Mouse (Mus musculus) NIH3T3 (cell line): Measurements from ENCODE around the gene Tead1.

Experiments
- DNase-seq: peaks from one replicate; pipeline ENCODE4 v3.0.0-alpha.2; 2012; ENCODE audit warnings: low read depth

Tead1 gene

DNA sequence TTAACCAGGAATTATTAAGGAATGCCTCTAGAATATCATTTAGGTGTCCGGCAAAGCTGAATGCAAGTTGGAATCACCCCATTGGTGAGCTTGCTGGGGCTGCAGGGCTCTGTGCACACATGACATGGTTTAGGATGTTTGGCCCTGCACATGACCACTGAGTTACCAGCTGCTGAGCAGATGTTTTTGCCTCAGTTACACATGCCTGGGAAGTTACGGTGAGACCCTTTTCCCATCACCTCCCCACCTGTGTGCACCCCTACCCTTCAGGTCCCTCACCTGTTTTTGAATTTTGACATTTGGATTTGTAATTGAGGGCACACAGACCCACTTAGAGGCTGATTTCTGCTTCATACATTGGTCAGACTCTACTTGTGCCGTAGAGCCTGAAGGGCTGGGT is 6.9 kb downstream of the Tead1 start:
- no peak for DNase-seq

DNA sequence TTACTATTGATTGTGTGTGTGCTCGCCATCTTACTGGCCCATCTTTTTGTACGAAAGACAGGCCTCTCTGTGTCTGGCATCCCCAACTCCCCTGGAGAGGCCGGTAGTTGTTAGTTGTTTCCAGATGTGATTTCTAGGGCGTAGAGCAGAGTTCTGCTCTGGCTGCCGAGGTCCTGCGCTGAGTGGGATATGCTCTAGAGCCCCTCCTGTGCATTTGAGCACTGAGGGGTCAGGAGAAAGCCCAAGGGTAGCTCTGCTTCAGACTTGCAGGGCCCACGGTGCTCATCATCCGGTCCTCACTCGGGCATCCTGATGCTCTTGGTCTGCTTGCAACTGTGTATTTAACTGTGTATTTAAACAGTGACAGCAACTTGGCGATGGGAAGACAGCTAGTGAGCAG is 7.5 kb downstream of the Tead1 start:
- no peak for DNase-seq

DNA sequence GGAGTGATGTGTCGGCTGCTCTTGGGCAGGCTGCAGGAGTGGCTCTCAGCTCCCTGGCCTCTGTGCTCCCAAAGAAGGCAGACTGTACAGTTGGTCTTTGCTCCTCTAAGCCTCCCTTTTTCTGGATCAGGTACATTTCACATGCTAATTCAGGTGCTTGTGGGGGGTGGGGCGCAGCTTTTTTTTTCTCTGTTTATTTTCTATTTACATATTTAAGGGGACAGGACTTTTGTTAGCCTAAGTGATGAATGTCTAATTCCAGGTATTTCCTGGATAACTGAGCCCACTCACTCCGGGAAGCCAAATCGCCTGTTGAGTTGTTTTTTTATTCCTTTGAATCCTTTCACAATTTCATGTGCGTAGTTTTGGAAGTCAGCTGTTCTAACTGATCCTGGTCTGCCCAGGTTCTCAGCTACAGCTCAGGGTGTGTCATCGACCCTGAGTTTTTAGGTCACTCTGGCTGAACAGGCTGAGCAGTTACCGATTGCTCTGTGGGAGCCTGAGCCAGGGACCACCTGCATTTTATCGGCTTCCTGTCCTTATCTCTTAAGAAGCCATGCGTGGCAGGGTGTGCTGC is 9.4 kb downstream of the Tead1 start:
- DNase-seq: no peak

DNA sequence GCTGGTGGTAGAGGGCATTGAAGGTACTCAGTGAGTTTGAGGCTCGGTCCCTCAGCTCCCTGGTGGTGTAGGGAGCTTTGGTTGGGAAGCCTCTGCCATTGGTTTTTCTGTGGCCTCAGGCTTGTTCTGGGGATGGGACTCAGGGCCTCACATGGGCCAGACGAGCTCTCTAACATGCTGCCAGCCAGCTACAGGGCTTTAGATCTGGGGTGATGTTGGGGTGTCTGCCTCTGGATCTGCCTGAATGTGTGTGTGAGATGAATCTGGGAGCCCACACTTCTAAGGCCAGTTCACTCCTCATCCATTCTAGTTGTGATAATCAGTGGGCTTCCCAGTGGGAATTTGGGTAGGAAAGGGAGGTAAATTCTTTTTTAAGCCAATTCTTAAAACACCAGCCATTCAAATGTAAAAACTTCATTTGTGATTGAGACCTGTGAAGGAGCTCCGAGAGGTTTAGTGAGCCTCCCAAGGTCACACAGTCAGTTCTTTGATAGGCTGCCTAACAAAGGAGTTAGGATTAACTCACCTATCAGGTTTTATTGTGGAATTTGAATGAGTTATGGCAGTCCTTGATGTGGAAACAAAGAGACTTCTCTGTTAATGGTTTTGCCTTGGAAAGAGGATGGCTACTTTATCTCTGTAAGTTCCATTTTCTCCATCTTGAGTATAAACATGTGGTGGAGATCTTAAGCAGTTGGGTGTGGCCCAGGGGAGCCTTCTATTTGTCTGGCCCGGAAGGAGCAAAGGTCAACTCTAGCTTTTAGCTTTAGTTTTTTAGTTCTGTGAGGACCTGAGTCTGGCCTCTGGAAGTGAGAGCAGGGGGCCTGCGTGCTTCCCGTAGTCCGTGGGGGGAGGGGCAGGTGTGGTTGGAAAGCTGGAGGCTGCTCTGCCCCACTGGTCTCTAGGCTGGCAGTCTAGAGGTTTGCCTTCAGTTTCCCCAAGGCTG is 12.0 kb downstream of the Tead1 start:
- DNase-seq: no peak

DNA sequence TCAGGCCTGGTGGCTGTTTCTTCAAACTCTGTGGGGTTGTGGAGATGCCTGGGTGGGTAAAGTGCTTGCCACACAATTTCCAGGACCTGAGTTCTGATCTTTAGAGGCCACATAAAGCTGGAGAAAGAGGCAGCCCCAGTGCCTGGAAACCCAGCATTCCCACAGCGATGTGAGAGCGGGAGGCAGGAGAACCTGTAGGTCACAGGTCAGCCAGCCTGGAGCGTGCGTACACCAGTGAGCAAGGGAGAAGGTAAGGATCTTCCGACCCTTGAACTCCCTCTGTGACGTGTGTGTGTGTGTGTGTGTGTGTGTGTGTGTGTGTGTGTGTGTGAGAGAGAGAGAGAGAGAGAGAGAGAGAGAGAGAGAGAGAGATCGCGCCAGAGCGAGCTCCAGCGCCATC is 14.4 kb downstream of the Tead1 start:
- no peak for DNase-seq

DNA sequence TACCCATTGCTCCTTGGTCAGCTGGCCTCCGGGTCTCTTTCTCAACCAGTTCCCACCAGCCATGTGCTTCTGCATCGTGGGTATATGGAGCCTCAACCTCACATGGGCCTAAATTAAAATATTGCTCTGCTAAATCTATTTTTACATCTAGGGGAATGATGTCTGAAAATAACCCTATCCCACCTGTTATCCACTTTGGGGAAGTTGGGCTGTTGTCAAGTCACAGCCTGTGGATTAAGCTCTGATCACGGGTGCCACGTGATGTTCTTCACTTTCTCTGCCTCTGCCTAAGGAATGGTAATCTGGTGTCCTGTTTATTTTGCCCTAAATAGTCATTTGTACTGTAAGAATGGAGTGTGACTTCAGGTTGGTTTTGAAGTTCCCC is 17.7 kb downstream of the Tead1 start:
- DNase-seq: no peak

DNA sequence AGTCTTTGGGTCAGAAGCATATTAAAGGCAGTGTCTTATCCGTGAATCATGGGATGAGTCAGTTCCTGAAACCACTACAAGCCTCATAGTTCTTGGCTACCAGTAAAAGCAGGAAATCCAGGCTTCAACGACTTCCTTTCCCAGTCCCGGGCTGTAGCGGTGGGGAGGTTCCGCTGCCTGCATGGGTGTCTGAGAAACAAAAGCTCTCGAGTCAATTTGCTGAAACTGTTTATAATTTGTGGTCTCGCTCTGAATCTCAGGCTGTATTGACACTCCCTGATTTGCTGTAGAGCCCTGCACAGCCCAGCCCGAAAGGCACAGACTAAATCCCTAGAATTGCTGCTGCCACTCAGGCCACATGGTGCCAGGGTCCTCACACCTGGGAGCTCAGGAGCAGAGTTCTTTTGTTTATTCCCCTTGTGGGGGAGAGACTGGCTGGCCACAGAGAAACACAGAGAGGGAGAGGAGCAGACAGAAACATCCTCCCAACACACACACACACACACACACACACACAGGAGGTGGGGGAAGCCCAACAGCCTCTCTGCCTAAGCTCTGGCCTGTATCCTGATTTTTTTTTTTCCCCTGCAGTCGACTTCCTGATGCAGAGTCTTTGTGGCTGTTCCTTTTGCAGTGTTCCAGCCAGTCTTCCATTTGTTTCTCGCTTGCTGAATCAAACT is 18.2 kb downstream of the Tead1 start:
- peak; percentile 74 for DNase-seq

DNA sequence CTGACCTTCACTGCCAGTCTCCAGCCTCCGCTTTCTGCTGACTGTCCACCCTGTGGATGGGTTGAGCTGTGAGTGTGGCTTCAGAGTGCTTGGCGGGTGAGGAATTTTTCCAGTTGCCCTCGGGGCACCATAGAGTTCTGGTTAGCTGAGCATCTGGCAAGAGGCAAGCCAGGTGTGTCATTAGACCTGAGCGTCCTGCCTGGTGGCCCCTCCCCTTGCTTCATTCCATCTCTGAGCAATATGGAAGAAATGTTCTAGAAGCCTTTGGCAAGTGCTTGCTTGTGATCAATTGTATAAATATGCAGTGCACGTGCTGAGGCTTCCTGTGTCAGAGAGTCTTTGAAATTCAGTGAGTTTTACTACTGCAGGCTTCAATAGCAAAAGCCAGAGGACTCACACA is 21.0 kb downstream of the Tead1 start:
- DNase-seq: peak; percentile 66

DNA sequence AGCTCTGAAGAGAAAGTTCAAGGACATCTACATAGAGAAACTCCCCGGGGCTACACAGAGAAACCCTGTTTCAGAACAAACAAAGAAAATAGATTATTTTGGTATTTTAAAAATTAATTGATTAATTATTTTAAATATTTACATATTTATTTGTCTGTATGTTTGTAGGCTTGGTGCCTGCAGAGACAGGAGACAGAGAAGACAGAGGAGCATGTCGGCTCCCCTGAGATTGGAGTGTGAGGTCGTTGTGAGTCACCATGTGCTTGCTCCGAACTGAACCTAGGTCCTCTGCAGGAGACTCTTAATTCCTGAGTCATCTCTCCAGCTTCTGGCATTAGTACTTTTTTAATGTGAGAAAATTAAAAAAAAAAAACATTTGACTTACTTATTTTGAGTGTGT is 24.2 kb downstream of the Tead1 start:
- DNase-seq: no peak

DNA sequence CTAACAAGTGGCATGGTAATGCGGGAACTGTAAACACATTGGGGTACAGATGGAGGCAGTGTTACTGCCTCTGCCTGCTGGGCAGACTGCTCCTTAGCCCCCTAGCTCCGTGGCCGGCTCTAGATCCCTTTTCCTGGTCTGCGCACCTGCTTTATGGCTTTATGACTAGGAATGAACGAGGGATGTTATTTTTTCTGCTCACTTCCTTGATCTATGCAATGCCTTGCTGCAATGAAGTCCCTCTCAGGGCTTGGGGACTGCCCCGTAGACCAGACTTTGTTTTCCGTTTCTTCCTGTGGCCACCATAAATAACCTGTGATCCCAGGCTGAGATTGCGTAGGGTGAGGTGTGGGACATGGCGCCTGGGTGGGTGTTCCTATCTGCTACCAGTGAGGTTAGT is 26.8 kb downstream of the Tead1 start:
- no peak for DNase-seq

DNA sequence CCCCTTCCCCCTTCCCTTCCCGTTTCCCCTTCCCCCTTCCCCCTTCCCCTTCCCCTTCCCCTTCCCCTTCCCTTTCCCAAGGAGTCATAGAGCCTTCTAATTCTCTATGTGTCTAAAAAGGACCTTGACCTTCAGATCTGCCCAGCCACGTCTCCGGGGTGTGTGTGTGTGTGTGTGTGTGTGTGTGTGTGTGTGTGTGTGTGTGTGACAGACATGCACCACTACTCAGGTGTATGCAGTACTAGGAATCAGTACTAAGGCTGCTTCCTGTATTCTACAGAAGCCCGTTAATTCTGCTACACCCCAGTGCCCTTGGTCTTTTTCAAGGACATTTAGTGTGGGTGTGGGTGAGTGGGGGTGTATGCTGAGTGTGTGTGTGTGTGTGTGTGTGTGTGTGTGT is 27.6 kb downstream of the Tead1 start:
- DNase-seq: no peak

DNA sequence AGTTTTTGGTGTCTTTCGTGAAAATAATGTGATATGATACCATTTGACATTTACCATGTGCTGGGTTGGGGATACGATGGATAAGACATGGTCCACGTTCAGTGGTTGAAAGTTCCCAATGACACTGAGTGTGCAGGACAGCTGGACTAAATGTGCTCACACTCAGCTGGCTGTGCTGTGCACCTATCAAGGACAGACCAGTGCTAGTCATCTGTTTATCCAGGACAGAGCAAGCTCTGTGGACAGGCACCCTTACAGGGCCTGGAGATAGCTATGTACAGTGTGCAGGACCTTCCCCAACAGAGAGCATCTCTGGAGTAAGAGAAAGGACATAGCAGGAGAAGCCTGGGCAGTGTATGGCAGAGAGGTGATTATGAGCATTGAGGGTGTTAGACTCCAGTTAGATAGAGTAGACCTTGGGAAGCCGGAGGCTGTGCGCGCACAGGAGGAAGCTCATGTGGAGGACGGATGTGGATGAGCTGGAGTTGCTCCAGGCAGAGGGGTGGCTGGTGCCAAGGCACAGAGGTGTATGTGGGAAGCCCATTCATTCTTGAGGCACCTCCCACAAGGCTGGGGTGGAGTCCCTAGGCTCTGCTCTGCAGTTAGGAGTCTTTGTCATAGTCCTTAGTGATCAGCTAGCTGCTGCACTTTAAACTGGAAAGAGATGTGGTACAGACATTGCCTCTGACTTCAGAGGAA is 31.4 kb downstream of the Tead1 start:
- DNase-seq: no peak

DNA sequence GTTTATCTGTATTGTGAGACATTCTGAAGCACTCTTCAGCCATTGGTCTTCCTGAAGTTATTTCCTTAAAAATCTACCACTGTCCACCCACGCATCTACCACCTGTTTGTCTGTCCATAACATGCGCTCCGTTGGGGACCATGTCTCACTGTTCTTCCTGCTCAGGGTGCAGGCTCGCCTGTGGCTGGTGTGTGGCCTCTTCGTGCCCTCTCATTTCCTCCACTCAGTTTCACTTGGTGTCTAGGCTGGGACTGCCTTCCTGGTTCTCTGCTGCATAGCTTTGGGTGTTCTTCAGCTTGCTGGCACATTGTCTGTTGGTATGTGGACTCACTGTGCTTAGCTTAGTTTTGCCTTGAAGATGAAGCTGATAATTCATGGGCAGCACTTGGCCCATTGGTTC is 32.9 kb downstream of the Tead1 start:
- no peak for DNase-seq

DNA sequence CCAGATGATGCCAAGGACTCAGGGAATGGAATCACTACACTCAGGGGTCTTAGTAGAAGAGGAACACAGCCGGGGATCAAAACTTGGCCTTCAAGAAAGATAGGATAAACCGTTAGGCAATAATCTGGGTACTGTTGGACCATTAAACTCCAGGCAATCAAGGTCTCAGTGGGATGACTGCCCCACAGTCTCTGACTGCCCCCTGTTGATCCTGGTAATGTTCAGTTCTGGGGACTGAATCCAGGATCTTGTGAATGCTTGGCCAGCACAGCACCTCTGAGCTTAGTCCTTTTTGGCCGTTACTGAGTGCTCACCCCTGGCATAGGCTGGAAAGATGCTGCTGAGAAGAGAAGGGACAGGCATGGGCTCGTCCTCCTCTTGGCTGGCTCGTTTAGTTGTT is 34.4 kb downstream of the Tead1 start:
- peak; percentile 43 for DNase-seq

DNA sequence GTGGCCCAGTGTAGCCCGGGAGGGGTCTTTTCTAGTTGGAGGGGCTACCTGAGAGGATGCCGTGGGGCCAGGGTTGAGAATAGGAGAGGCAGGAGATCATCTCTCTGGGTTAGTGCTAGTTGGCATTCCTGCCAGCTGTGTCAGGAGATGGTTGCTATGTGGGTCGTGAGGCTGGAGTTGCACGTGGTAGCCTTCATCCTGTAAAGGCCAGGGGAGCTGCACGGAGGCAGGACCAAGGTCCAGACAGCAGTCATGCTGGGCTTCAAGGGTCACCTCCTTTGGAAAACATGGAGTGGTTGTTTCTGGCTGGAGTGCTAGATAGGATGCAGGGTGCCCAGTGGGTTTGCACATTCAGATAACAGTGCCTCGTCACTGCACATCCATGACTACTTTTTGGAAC is 35.7 kb downstream of the Tead1 start:
- DNase-seq: no peak

DNA sequence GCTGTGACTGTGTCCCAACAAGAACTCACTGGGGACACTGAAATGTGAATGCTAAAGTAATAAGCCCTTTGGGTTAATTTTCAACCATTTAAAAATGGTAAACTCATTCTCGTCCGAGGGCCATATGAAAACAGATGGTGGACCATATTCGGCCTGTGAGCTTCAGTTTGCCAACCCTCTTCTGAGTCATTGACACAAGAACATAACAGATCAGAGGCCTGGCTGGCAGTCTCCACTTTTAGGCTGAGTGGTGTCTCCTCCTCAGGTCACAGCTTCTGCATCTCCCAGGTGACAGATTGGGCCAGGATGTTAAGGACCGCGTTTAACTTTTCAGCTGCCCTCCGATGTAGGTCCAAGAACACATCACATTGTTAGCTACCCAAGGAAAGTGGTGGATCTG is 37.6 kb downstream of the Tead1 start:
- no peak for DNase-seq

DNA sequence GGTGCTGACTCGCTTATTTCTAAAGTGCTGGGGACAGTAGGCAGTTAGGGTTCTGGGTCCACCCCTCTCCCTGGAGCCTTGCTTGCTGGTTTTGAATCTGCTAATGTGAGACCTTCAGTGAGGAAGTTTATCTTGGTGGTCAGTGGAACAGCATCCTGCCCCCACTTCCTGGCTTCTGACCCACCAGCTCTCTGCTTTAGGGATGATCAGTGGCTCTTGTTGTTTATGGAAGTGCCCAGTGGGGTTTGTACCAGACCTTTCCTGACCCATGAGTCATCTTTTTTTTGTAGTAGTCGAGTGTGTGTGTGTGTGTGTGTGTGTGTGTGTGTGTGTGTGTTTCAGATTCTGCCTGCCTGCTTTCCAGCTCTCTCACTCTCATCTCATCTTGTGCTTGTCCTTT is 38.6 kb downstream of the Tead1 start:
- peak; percentile 57 for DNase-seq

DNA sequence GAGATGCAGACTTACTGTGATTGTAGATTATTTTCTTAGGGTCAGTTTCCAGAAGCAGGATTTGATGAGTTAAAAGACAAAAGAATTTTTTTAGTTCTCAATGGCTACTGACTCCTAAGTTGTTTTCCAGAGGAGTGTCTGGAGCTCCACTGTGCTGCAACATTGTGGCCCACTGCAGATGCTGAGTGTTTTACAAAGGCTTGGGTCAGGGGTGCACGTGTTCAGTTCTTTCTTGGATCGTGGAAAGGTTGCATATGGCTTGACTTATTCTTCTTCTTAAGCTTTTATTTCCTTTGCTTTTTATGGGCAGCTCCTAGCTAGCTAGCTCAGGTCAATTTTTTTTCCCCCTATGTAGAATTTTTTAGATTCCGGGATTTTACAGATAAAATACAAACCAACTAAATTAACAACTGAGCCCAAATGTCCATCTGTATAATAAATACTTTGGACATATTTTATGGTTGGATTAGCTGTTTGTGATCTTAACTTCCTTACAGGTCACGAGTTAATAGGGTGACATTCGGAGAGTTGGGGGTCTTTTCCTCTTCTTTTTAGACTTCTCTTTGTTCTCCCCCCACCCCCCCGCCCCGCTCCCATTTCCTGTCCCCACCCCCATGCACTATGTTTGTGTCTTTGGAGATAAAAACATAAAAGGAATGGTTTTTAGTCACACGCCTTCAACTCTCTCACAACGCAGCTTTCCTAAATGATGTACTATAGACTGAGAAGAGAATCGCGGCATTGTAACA is 40.5 kb downstream of the Tead1 start:
- no peak for DNase-seq

DNA sequence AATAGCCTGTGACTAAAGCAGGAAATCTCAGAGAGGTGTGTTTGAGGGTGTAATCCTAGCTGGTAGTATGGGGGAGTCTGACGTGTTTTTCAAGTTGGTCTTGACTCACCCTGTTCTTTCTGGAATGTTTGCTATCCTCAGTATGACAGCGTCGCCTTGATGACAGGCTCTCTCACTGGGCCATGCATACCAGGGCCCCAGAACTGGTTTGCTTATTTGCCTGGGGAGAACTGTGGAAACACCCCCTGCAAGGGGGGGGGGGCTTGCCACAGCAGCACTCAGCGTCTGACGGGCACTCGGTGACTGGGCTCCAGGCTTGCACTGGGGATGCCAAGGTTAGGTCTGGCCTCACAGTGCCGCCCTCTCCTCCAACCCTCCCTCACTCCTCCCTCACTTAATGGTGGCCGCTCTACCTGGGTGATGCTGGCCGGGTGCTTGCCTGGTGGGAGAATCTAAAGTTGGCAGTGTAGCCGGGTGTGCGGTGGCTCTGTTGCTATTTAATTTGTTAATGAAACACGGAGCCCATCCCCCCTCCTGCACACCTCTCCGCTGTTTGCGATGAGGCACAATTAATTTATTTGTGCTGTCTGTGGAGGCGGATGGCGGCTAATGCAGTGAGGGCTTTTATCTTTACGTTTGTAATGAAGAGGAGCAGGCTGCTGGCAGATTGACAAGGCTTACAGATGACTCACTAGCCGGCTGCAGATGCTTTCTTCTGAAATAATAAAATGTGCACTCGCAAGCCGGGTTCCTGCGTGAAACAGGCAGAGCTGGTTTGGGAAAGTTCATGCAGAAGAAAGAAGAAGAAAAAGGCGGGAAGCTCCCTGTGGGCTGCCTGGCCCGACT is 41.2 kb downstream of the Tead1 start:
- peak; percentile 88 for DNase-seq

DNA sequence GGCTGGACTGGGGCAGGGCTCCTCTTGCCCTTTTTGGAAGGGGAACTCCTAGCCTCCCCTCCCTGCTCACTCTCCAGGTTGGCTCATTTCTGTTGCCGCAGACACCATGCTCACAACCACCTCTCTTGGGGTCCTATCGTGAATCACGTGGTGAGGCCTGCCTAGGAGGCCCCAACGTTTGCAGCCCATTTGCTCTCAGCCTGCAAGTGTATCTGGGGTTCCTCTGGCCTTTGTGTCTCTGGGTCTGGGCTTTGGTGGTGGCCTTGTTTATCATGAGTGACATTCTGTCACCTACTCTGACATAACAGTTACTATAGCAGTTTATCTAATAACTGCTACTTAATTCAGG is 41.8 kb downstream of the Tead1 start:
- DNase-seq: no peak

DNA sequence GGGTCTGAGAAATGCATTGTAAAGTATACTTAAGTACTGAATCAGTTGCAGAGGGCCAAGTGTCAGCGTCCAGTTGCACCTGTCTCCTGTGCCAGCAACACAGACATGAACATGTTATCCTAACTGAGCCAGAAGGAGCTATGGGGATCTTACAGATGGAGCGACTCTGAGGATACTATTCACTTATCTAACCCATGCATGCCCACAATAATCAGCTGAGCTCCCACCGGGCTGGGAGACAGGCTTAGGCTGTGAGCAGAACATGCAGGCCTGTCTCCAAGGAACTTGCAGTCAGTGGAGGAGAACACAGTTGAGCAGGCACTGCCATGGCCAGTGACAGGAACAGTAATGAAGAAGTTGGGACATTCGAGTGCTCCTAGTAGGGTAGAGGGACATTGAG is 42.7 kb downstream of the Tead1 start:
- no peak for DNase-seq
